Mouse (Mus musculus): ENCODE measurements around the gene Dgkg.

Dgkg gene

GRCm38 (mm10) chr16:22440269-22440668 is 216.8 kb downstream of the Dgkg start:
- no peak for DNase-seq (ENCODE audit: extremely low read depth, low read depth, low spot score)

- peak; percentile 92 for DNase-seq (ENCODE audit: extremely low read depth, low read depth, low spot score)
These were observed 217.4 kb downstream of the Dgkg start, which contains the start of gene Etv5 for GRCm38 (mm10) chr16:22439499-22440177. Gene Etv5, minus strand, starts transcription at chr16:22439719.

DNA sequence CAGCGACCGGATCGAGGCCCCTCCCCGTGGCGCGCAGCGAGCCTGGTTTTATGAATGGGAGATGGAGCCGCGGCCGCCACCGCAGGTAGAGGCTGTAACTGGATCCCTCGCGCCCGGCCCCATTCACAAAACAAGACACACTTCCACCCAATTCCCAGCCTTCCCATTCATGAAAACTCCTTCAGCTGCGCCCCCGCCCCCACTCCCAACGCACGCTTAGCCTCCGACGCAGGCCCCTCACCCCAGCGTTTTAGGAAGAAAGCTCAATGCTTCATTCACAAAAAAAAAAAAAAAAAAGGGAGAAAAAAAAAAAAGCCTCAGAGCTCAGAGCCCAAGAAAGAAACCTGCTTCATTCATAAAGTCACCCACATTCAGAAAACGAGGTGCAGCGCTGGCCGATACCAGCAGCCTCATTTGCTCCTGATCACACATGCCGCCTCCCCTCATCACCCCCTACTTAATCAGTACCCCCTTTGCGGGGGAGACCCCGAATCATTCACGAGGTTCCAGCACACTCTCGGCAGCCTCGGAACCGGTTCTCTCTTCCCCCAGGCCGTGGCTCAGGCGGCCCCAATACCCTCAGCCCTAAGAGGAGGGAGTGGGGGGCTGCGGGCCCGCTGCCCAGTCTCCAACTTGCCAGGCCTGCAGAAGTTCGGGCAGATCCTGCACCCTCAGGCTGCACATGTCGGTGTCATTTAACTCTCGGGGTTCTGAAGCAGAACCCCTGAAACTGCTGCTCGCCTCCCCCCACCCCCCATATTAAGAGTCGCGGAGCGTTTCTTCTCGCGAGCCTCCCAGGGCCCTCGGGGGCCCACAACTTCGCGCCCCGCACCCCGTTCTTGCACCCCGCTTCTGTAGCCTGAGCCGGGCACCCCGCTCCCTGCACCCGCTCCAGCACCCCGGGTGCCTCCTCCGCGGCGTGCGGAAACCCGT is 218.3 kb downstream of the Dgkg start:
- DNase-seq (ENCODE audit: extremely low read depth, low read depth, low spot score): no peak

GRCm38 (mm10) chr16:22436106-22436505 is 220.9 kb downstream of the Dgkg start:
- DNase-seq (ENCODE audit: extremely low read depth, low read depth, low spot score): no peak

- DNase-seq (ENCODE audit: extremely low read depth, low read depth, low spot score): no peak
These were observed 222.5 kb downstream of the Dgkg start for GRCm38 (mm10) chr16:22434530-22434929.

- DNase-seq (ENCODE audit: extremely low read depth, low read depth, low spot score): no peak
These were observed 223.1 kb downstream of the Dgkg start for GRCm38 (mm10) chr16:22433944-22434343.

DNA sequence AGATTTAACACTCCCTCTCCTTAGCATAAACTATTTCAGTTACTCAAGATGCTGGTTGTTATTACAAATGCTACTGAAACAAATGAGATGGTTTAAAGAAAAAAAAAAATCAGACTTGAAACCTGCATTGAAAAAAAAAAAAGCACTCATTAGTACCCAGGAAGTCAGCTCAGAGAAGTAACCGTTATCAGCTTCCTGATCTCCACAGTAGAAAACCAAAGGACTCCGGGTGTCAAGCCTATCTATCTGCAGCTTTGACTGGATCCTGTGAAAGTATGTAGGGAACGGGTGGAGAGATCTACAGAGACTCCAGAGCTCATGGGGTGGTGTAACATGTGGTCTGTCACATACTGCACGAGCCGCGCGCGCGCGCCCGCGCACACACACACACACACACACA is 225.2 kb downstream of the Dgkg start:
- DNase-seq (ENCODE audit: extremely low read depth, low read depth, low spot score): no peak

DNA sequence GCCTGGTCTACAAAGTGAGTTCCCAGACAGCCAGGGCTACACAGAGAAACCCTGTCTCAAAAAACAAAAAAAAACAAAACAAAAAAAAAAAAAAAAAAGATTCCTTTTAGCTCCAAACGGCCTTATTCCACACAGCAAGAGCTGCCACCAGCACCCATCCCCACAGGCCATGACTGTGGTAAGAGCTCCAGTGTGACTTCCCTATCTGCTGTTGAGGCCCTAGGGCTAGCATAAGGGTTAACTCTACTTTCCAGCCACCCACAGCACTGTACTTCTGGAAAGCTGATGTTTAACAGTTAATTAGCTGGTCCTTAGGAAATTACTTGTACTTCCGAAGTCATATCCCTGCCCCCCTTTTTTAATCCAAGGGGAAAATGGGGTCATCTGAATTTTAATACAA is 225.7 kb downstream of the Dgkg start:
- no peak for DNase-seq (ENCODE audit: extremely low read depth, low read depth, low spot score)

- no peak for DNase-seq (ENCODE audit: extremely low read depth, low read depth, low spot score)
These were observed 226.6 kb downstream of the Dgkg start for GRCm38 (mm10) chr16:22430211-22430951.

DNA sequence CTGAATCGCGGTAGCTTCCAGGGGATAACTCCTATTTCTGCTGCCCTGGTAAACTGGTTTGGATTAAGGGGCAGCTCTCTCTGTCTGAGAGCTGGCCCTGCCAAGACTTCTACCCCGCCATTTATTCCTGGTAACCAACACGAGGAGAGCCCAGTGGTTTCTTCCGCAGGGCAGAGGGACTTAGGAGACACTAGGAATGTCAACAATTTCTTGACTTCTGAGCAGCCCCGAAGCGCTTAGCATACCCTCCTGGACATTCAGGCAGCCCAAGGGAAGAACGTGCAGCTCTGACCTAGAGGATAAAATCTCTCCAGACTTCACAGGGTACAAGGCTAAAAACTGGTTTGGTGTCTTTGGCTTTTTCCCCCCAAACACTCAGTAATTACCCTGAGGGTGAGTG is 227.6 kb downstream of the Dgkg start:
- DNase-seq (ENCODE audit: extremely low read depth, low read depth, low spot score): no peak

DNA sequence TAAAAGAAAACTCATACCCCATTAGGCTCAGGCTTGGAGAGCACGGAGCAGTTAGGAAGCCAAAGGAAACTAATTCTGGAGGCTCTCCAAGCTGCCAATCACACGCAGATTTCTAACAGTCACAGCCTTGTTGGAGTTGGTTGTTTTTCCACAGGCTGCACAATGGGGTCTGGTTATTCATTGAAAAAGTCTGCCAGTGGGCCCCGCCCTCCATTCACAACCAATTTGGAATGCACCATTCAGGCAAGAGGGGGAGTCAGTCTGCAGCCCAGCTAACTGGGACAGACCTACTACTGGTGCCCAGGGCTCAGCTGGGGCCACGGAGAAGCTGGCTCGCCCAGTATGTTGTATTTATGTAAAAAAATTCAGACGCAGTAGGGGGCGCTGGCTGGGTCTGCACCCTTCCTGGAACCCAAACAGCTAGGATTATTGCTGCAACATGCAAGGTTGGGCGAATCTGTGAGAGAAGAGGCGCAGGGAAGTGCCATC is 228.1 kb downstream of the Dgkg start:
- DNase-seq (ENCODE audit: extremely low read depth, low read depth, low spot score): no peak

GRCm38 (mm10) chr16:22426866-22427265 is 230.2 kb downstream of the Dgkg start:
- DNase-seq (ENCODE audit: extremely low read depth, low read depth, low spot score): no peak

DNA sequence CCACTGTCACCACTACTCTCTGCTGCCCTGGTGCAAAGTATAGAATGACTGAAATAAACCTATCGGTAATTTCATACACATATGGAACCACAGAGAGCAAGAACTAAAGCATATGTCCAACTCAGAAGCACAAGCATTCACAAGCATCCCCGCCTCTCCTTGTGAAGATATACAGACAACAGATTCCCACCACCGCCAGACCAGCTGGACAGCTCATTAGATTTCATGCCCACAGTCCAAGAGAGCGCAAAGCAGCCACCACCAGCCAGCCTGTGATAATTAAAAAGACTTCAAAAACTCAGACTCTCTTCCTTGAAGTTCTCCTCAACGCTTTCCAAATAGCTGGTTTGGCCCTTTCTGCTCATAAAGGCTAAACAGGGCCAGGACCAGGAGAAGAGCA is 234.8 kb downstream of the Dgkg start:
- no peak for DNase-seq (ENCODE audit: extremely low read depth, low read depth, low spot score)
